Mouse (Mus musculus): Measurements from ENCODE around the gene Vps29. TPM values are rescaled to one million over a fixed set of nuclear protein-coding genes. Genes with fewer than 3 reads are reported as not detected.

Vps29 gene
- 307 and 327 TPM in 2 replicates for polyA plus RNA-seq (2015; fragmentation: Nextera tagmentation; extraction: Ambion mirVana)

DNA sequence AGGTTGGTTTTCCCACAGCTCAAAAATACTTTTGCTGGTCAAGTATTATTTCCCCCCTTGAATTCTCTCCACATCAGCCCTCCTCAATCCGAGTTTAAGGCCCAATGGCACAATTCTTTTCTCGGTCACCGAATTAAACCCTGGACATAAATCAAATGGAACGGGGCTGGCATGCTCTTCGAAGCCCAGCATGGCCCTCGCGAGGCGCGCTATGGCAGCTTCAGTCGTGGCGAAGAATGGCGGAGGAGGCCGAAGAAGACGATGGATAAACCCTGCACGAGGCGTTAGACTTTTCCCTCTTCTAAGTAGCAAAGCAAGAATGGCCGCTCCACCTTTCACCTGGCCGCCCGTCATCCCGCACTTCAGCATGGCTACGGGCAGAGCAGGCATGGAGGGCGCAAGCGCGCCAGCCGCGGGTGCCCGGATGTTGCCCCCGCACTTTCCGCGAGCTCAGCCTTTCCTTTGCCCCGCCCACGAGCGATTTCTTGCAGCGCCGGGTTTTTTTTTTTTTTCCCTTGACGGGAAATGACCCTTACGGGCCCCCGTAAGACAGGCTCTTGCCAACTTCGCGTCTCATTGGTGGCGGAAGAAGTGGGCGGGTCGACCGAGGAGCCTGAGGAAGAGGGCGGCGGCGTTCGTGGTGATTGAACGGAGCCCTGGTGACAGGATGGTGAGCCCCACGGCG lies at the start of gene Vps29, which contains the start of gene Rad9b:
Gene Vps29, plus strand, starts transcription at position 563 of the 685 bp plus-strand sequence.
Gene Rad9b, minus strand, starts transcription at position 427 of the 685 bp plus-strand sequence.
- Histone ChIP-seq H3K4me3 (peak within 1 kb of the TSS; percentile 91), H3K4me2 (peak within 1 kb of the TSS; percentile 78), H3K27ac (replicated peaks) (peak within 1 kb of the TSS; percentile 90), H3K27me3 (no peaks in the 10 kb centered on the region), H3K9me3 (no peaks in the 10 kb centered on the region), H3K4me1 (replicated peaks) (peaks cover 17% of the 10 kb centered on the region), H3K9ac (peak within 1 kb of the TSS; percentile 90), H3K36me3 (peaks cover 2% of the 10 kb centered on the region; the same call in 1 of the 2 replicates)
- under 1% methylated on average over 51 of the region's 51 CpGs for WGBS
- peak; percentile 96 for ATAC-seq (ENCODE audit: low read depth)

DNA sequence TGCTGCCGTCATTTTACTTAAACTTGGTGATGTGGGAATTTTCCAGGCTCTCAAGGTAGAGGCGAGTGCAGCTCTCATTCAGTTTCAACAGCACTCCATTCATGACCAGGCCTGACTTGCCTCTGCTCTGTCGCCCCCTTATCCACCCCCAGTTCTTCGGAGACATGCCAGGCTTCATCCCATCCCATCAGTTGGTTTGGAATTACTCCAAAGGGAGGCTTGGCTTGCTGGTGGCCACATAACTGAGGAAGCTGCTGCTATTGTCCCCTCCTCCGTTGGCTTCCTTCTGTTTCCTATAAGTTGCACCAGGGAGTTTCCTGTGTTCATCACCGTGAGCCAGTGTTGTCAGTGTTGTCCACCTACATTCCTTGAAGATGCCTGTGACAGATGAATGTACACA lies 49.6 kb upstream of the Vps29 start:
- no peak overlapping the region for H3K4me2 ChIP-seq

DNA sequence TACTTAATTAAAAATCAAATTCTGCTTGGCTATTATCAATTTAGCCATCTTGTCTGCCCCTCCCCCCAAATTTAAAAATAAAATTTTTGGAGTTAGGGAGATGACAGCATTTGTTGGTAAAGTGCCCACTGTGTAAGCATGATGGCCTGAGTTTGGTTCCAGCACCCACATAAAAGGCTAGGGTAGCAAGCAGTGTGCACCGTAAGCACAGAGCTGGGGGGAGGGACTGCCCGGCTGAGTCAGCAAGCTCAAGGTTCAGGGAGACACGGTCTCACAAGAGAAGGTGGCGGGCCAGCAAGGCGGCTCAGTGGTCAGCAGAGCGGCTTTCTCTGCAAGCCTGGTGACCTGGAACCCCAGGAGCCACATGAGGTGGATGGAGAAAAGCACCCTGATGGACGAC lies 48.7 kb upstream of the Vps29 start:
- Histone ChIP-seq H3K4me2 (no peak overlapping the region), H3K36me3 (peaks cover 18% of the 10 kb centered on the region), H3K4me3 (no peak overlapping the region), H3K27me3 (no peaks in the 10 kb centered on the region), H3K4me1 (replicated peaks) (peaks cover 29% of the 10 kb centered on the region), H3K9ac (no peak overlapping the region), H3K9me3 (no peaks in the 10 kb centered on the region), H3K27ac (replicated peaks) (no peak overlapping the region)
- 89% methylated on average over 7 of the region's 7 CpGs for WGBS
- no peak for ATAC-seq (ENCODE audit: low read depth)

More for the DNA sequence above, 49.6 kb upstream of the Vps29 start:
- Histone ChIP-seq H3K36me3 (peaks cover 15% of the 10 kb centered on the region), H3K4me3 (no peak overlapping the region), H3K27ac (replicated peaks) (no peak overlapping the region), H3K9me3 (no peaks in the 10 kb centered on the region), H3K4me1 (replicated peaks) (peaks cover 36% of the 10 kb centered on the region), H3K9ac (no peak overlapping the region), H3K27me3 (no peaks in the 10 kb centered on the region)
- WGBS: 82% methylated on average over 6 of the region's 6 CpGs
- ATAC-seq (ENCODE audit: low read depth): no peak

DNA sequence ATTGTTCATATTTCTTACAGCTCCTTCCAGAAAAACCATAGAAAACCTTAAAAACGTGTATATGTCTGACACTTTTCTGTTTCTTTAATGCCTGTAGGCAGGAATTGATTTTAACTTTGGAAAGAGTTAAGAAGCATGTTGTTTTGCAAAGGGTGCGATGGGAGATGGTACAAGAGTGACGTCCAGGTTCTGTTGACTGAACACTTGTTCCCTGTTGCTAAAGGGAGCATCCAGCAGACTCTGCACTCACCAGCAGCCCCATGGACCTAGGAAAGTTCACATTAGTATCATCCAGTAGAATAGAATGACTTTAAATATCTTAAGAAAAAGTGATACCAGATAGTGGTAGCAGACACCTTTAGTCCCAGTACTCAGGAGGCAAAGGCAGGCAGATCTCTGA lies 47.6 kb upstream of the Vps29 start:
- H3K4me3 ChIP-seq: no peak overlapping the region
- no peaks in the 10 kb centered on the region for H3K27me3 ChIP-seq
- WGBS: 89% methylated on average over 3 of the region's 3 CpGs
- ATAC-seq (ENCODE audit: low read depth): no peak
- H3K36me3 ChIP-seq: peaks cover 28% of the 10 kb centered on the region
- no peak overlapping the region for H3K9ac ChIP-seq
- no peaks in the 10 kb centered on the region for H3K9me3 ChIP-seq
- H3K27ac ChIP-seq (replicated peaks): no peak overlapping the region
- H3K4me1 ChIP-seq (replicated peaks): peaks cover 28% of the 10 kb centered on the region
- H3K4me2 ChIP-seq: no peak overlapping the region

DNA sequence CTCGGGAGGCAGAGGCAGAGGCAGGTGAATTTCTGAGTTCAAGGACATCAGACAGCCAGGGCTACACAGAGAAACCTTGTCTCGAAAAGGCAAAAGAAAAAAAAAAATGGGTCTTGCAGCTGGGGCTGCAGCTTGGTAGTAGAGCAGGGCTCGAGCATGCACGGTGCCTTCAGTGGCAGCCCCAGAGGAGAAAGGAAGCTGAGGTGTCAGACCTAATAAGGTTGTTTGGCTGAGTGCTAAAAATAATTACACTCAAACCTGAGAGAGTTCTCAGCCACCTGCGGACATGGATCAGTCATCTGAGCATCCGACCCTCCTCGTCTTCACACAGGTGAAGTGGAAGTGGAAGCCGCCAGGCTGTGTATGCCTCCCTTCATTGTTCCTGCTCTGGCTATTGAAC lies 43.5 kb upstream of the Vps29 start:
- H3K27ac ChIP-seq (replicated peaks): no peak overlapping the region
- no peak for ATAC-seq (ENCODE audit: low read depth)
- H3K4me3 ChIP-seq: no peak overlapping the region
- WGBS: 86% methylated on average over 8 of the region's 8 CpGs
- no peak overlapping the region for H3K9ac ChIP-seq
- no peak overlapping the region for H3K4me2 ChIP-seq
- H3K4me1 ChIP-seq (replicated peaks): peaks cover 5% of the 10 kb centered on the region; the same call in 1 of the 2 replicates
- peaks cover 63% of the 10 kb centered on the region for H3K36me3 ChIP-seq
- no peaks in the 10 kb centered on the region for H3K27me3 ChIP-seq
- H3K9me3 ChIP-seq: no peaks in the 10 kb centered on the region

DNA sequence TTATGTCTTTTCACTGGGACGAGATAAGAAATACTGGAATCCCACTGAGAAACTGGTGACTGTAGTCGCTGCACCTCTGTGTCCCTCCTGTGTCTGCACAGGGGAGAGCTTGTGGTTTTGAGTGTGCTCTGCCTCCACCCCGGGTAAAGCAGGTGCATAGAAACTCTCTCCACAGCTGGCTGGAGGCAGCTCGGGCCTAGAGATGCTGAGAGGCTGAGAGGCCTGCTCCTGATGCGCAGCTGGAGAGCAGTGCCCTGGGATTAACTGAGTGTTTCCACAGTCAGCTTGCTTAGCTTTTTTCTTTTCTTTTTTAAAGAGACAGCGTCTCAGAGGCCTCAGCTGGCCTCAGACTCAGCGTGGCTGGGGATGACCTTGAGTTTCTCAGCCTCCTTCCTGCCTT lies 42.5 kb upstream of the Vps29 start:
- WGBS: 72% methylated on average over 7 of the region's 7 CpGs

DNA sequence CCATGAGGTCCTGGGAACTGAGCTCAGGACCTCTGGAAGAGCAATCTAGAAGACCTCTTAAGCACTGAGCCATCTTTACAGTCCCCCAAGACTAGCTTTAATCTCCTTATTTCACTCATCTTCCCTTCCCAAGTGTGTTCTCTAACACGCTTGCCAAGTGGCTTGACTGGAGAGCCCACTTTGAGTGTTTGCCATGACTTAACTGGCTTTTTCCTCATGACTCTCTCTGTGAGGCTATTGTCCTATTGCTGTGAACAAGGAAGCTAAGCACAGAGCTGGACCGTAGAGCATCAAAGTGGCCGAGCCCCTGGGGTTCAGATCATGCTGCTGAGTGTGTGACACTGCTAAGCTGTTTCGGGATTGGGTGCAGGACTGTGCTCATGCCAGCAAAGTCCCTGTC lies 41.8 kb upstream of the Vps29 start:
- Histone ChIP-seq H3K27me3 (no peaks in the 10 kb centered on the region), H3K4me3 (no peak overlapping the region), H3K4me1 (replicated peaks) (peaks cover 5% of the 10 kb centered on the region; the same call in 1 of the 2 replicates), H3K27ac (replicated peaks) (no peak overlapping the region), H3K4me2 (no peak overlapping the region), H3K36me3 (peaks cover 70% of the 10 kb centered on the region), H3K9ac (no peak overlapping the region), H3K9me3 (no peaks in the 10 kb centered on the region)
- no peak for ATAC-seq (ENCODE audit: low read depth)
- 86% methylated on average over 4 of the region's 4 CpGs for WGBS

More for the DNA sequence above, 42.5 kb upstream of the Vps29 start:
- no peaks in the 10 kb centered on the region for H3K27me3 ChIP-seq
- no peaks in the 10 kb centered on the region for H3K9me3 ChIP-seq
- no peak for ATAC-seq (ENCODE audit: low read depth)
- H3K9ac ChIP-seq: no peak overlapping the region
- H3K4me3 ChIP-seq: no peak overlapping the region
- H3K27ac ChIP-seq (replicated peaks): no peak overlapping the region
- peaks cover 5% of the 10 kb centered on the region; the same call in 1 of the 2 replicates for H3K4me1 ChIP-seq (replicated peaks)
- no peak overlapping the region for H3K4me2 ChIP-seq
- H3K36me3 ChIP-seq: peaks cover 65% of the 10 kb centered on the region

DNA sequence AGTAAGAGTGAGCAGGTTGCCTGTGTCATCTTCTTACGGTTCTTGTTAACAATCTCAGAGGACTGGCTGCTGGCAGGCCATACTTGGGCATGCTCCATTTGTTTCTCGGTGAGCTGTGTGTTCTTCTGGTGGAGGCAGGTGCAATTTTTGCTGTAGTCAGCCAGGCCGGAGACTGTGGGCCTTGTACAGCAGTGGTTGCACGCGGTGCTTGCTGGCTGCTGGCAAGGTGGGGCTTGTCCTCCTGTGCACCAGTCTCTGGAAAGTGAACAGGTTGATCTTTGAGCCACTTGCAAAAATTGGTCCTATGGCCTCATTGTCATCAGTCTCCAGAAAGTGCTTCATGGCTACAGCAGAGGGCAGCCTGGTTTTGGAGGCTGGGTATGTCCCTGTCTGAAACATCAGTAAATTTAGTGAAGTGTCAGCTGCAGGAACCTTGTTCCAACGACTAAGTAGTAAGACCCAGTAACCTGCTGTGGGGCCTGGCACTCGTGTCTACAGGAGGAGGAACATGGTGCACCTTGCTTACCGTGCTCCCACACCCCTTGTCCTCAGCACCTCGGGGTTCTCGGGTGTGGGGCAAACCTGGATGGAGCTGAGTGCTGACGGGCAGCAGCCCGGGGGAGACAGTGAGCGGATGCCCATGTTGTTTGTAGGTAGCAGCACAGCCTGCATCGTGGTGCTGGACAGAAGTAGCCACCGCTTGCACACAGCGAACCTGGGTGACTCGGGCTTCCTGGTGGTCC lies 41.1 kb upstream of the Vps29 start:
- H3K9ac ChIP-seq: no peak overlapping the region
- WGBS: 91% methylated on average over 17 of the region's 17 CpGs
- no peaks in the 10 kb centered on the region for H3K9me3 ChIP-seq
- no peak overlapping the region for H3K4me2 ChIP-seq
- peaks cover 5% of the 10 kb centered on the region; the same call in 1 of the 2 replicates for H3K4me1 ChIP-seq (replicated peaks)
- H3K27me3 ChIP-seq: no peaks in the 10 kb centered on the region
- H3K27ac ChIP-seq (replicated peaks): no peak overlapping the region
- H3K4me3 ChIP-seq: no peak overlapping the region
- H3K36me3 ChIP-seq: peaks cover 70% of the 10 kb centered on the region
- no peak for ATAC-seq (ENCODE audit: low read depth)

DNA sequence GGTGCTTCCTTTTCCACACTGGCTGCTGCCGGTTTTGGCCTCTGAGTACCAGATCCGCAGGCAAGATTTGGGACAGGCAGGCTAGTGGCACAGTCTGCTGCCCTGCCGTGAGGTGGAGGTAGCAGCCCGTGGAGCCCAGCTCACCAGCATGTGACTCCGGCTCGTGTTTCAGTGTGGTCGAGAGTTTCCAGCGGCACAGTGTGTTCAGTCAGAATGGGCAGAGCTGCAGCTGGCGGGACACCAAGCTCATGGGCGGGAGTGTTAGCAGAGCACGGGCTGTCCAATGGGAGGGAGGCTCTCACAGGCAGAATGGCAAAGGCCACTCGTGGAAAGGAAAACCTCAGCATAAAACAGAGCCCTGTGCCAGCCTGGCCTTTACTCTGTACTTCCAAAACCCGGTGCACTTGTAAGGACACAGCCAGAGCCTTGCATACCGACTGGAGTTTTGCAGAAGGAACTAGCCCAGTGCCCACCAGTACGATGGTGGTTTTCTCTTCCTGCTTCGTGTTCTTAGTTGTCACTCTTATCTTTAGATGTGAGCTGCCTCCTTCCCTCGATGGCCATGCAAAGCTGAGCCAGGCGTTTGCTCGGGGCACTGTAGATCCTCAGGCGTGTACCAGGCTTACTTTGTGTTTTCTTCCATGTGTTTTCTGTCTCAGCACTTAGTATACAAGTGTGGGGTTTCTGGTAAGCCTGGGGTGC lies 39.1 kb upstream of the Vps29 start:
- no peaks in the 10 kb centered on the region for H3K9me3 ChIP-seq
- WGBS: 80% methylated on average over 20 of the region's 20 CpGs
- H3K27me3 ChIP-seq: no peaks in the 10 kb centered on the region
- H3K4me2 ChIP-seq: no peak overlapping the region
- H3K36me3 ChIP-seq: peaks cover 61% of the 10 kb centered on the region
- H3K27ac ChIP-seq (replicated peaks): no peak overlapping the region
- H3K4me1 ChIP-seq (replicated peaks): peaks cover 5% of the 10 kb centered on the region; the same call in 1 of the 2 replicates
- H3K9ac ChIP-seq: no peak overlapping the region
- H3K4me3 ChIP-seq: no peak overlapping the region
- no peak for ATAC-seq (ENCODE audit: low read depth)

DNA sequence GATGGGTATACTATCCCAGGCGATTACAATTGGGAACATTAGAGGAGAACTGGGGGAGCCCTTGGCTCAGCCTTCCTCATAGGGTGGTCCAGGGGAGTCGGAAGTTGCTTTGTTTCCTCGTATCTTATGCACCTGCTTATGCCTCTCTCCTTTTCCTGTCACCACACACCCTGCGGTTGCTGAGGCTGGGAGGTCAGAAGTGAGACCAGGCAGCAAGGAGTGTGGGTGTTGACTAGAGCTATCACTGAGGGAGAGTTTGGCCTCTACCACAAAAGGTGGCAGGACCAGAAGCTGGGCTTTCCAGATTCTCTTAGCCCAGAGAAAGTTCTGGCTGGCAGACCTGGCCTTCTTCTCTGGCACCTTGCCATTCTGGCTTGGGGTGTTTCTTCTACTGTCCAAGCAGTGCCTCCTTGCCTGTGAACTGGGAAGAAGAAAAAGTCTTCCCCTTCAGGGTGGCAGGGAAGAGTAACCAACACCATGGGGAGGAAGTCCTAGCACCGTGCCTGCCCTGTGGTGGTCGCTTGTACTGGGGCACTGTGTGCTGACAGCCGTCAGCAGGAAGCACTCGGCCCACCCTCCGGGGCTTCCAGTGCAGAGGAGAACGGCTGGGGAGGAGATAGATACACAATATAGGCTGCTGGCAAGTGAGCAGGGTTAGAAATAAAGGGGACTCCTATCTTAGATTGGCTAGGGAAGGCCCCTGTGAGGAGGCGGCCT lies 36.7 kb upstream of the Vps29 start:
- no peak overlapping the region for H3K27ac ChIP-seq (replicated peaks)
- no peaks in the 10 kb centered on the region for H3K9me3 ChIP-seq
- ATAC-seq (ENCODE audit: low read depth): no peak
- no peaks in the 10 kb centered on the region for H3K27me3 ChIP-seq
- H3K4me1 ChIP-seq (replicated peaks): peaks cover 1% of the 10 kb centered on the region; the same call in 1 of the 2 replicates
- 81% methylated on average over 11 of the region's 11 CpGs for WGBS
- H3K36me3 ChIP-seq: peaks cover 65% of the 10 kb centered on the region
- H3K9ac ChIP-seq: no peak overlapping the region
- no peak overlapping the region for H3K4me3 ChIP-seq
- H3K4me2 ChIP-seq: no peak overlapping the region

DNA sequence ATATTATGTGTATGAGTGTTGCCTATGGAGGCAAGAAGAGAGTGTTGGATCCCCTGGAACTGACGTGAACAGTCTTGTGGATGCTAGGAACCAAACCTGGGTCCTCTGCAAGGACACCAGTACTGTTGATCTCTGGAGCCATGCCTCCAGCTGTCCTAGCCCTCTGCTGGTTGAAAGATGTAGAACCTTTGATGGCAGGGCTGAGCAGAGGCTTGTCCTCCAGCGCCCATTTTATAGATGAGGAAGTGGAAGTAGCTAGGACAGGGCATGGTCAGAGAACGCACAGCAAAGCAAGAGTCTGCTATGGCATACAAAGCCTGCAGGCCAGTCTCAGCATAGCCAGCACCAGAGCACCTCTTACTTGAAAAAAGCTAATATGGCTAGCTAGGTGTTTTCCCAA lies 36.1 kb upstream of the Vps29 start:
- peaks cover 67% of the 10 kb centered on the region for H3K36me3 ChIP-seq

More for the DNA sequence above, 36.1 kb upstream of the Vps29 start:
- Histone ChIP-seq H3K4me1 (replicated peaks) (no peaks in the 10 kb centered on the region; the same call in 1 of the 2 replicates), H3K4me3 (no peak overlapping the region), H3K4me2 (no peak overlapping the region), H3K9me3 (no peaks in the 10 kb centered on the region), H3K27me3 (no peaks in the 10 kb centered on the region), H3K9ac (no peak overlapping the region), H3K27ac (replicated peaks) (no peak overlapping the region)
- no peak for ATAC-seq (ENCODE audit: low read depth)
- 76% methylated on average over 3 of the region's 3 CpGs for WGBS

All from neural tube, embryonic 13.5 days (tissue).